Mouse (Mus musculus): ENCODE measurements at regions not wholly inside any gene's neighbourhood (a gene's known extent, or its start where the extent isn't known, plus 50 kb on each side); places are given as distances from the start of the nearest gene placed in this dataset.

DNA sequence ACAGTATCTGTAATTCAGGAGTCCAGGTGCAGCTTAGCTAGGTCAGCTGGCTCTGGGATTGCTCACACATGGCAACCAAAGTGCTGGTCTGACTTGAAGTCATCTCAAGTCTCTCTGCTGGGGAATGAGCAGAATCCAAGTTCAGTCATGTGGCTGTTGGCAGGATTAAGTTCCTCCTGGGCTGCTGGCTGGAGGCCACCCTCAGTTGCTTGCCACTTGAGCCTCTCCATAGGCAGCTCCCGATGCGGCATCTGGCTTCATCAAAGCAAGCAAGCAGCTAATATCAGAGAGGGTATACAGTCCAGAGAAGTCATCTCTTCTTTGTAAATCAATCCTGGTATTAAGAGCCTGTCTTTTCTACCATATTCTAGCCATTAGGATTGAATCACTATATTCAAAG is 714.3 kb downstream of the Nedd1 start:
- Histone ChIP-seq H3K4me1 (ENCODE audit: control insufficient read depth in 2 of 2, insufficient read depth in 2 of 2, low read length in 2 of 2, poor library complexity in 1 of 2) (no peaks in the 10 kb centered on the region), H3K9ac (ENCODE audit: insufficient read depth, low read depth, low read length, poor library complexity, severe bottlenecking) (no peak overlapping the region), H3K36me3 (ENCODE audit: control insufficient read depth, insufficient read depth, low read length, poor library complexity, severe bottlenecking) (no peaks in the 10 kb centered on the region), H3K4me3 (ENCODE audit: insufficient read depth in 1 of 2, low read depth in 1 of 2, low read length in 2 of 2, poor library complexity in 1 of 2, severe bottlenecking in 1 of 2) (no peak overlapping the region), H3K27ac (ENCODE audit: insufficient read depth, low read depth, low read length, poor library complexity, severe bottlenecking) (no peak overlapping the region), H3K9me3 (ENCODE audit: control insufficient read depth, insufficient read depth, low read depth, low read length) (no peaks in the 10 kb centered on the region)
- TF ChIP-seq HCFC1 (IDR thresholded peaks at IDR 0.05; ENCODE audit: borderline replicate concordance, insufficient read depth, low read length) (no peak), ZC3H11A (IDR thresholded peaks at IDR 0.05; ENCODE audit: borderline replicate concordance, low read depth, low read length) (no peak), CHD2 (IDR thresholded peaks at IDR 0.05; ENCODE audit: low read depth, low read length) (no peak), ZNF384 (IDR thresholded peaks at IDR 0.05; ENCODE audit: low read depth, low read length) (no peak), MAFK (IDR thresholded peaks at IDR 0.05; ENCODE audit: insufficient read depth, low read depth, low read length) (no peak)
- in situ Hi-C loops (cut with MboI; ENCODE audit: low sequenced_read_pairs in 2 of 2, unreplicated experiment in 2 of 2): no loop called here
- no peak for DNase-seq (ENCODE audit: low read depth, low spot score)

- no peaks in the 10 kb centered on the region for H3K9me3 ChIP-seq (ENCODE audit: control insufficient read depth, insufficient read depth, low read depth, low read length)
- in situ Hi-C loops (cut with MboI; ENCODE audit: low sequenced_read_pairs in 2 of 2, unreplicated experiment in 2 of 2): no loop called here
Observed at GRCm38 (mm10) chr10:92006467-92006866, 715.8 kb downstream of the Nedd1 start.

GRCm38 (mm10) chr10:91991040-91991439 is 731.2 kb downstream of the Nedd1 start:
- no peaks in the 10 kb centered on the region for H3K9me3 ChIP-seq (ENCODE audit: control insufficient read depth, insufficient read depth, low read depth, low read length)
- in situ Hi-C loops (cut with MboI; ENCODE audit: low sequenced_read_pairs in 2 of 2, unreplicated experiment in 2 of 2): no loop called here
- no peak overlapping the region for H3K9ac ChIP-seq (ENCODE audit: insufficient read depth, low read depth, low read length, poor library complexity, severe bottlenecking)
- H3K27ac ChIP-seq (ENCODE audit: insufficient read depth, low read depth, low read length, poor library complexity, severe bottlenecking): no peak overlapping the region
- no peak overlapping the region for H3K4me3 ChIP-seq (ENCODE audit: insufficient read depth in 1 of 2, low read depth in 1 of 2, low read length in 2 of 2, poor library complexity in 1 of 2, severe bottlenecking in 1 of 2)
- H3K4me1 ChIP-seq (ENCODE audit: control insufficient read depth in 2 of 2, insufficient read depth in 2 of 2, low read length in 2 of 2, poor library complexity in 1 of 2): no peaks in the 10 kb centered on the region
- DNase-seq (ENCODE audit: low read depth, low spot score): no peak
- TF ChIP-seq ZC3H11A (IDR thresholded peaks at IDR 0.05; ENCODE audit: borderline replicate concordance, low read depth, low read length) (no peak), MAFK (IDR thresholded peaks at IDR 0.05; ENCODE audit: insufficient read depth, low read depth, low read length) (no peak), CHD2 (IDR thresholded peaks at IDR 0.05; ENCODE audit: low read depth, low read length) (no peak), ZNF384 (IDR thresholded peaks at IDR 0.05; ENCODE audit: low read depth, low read length) (no peak), HCFC1 (IDR thresholded peaks at IDR 0.05; ENCODE audit: borderline replicate concordance, insufficient read depth, low read length) (no peak)
- no peaks in the 10 kb centered on the region for H3K36me3 ChIP-seq (ENCODE audit: control insufficient read depth, insufficient read depth, low read length, poor library complexity, severe bottlenecking)

More at GRCm38 (mm10) chr10:92006467-92006866, 715.8 kb downstream of the Nedd1 start:
- Histone ChIP-seq H3K36me3 (ENCODE audit: control insufficient read depth, insufficient read depth, low read length, poor library complexity, severe bottlenecking) (no peaks in the 10 kb centered on the region), H3K4me3 (ENCODE audit: insufficient read depth in 1 of 2, low read depth in 1 of 2, low read length in 2 of 2, poor library complexity in 1 of 2, severe bottlenecking in 1 of 2) (no peak overlapping the region), H3K9ac (ENCODE audit: insufficient read depth, low read depth, low read length, poor library complexity, severe bottlenecking) (no peak overlapping the region), H3K27ac (ENCODE audit: insufficient read depth, low read depth, low read length, poor library complexity, severe bottlenecking) (no peak overlapping the region), H3K4me1 (ENCODE audit: control insufficient read depth in 2 of 2, insufficient read depth in 2 of 2, low read length in 2 of 2, poor library complexity in 1 of 2) (no peaks in the 10 kb centered on the region)
- DNase-seq (ENCODE audit: low read depth, low spot score): no peak
- no peak for TF ChIP-seq MAFK (IDR thresholded peaks at IDR 0.05; ENCODE audit: insufficient read depth, low read depth, low read length)
- no peak for TF ChIP-seq HCFC1 (IDR thresholded peaks at IDR 0.05; ENCODE audit: borderline replicate concordance, insufficient read depth, low read length)
- TF ChIP-seq ZC3H11A (IDR thresholded peaks at IDR 0.05; ENCODE audit: borderline replicate concordance, low read depth, low read length): no peak
- TF ChIP-seq ZNF384 (IDR thresholded peaks at IDR 0.05; ENCODE audit: low read depth, low read length): no peak
- no peak for TF ChIP-seq CHD2 (IDR thresholded peaks at IDR 0.05; ENCODE audit: low read depth, low read length)

DNA sequence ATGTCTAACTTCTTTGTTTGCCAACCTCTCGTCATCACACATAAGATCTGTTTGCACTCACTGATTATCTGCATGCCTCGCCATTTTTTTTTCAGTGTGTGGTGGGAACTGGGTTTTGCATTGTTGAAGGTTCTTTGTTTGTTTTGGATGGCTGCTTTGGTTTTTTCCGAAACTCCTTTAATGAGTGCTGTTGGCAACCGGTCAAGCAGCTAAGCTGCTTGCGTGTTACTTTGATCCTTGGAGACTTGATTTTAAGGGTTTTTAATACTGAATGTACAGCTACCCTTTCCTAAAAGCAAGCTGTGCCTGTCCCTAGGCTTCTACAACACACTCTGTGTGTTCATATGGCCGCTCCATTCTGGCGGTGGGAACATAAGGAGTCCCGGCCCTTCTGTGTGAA is 733.9 kb downstream of the Nedd1 start:
- no peak for DNase-seq (ENCODE audit: low read depth, low spot score)
- TF ChIP-seq ZNF384 (IDR thresholded peaks at IDR 0.05; ENCODE audit: low read depth, low read length): no peak
- no peak for TF ChIP-seq ZC3H11A (IDR thresholded peaks at IDR 0.05; ENCODE audit: borderline replicate concordance, low read depth, low read length)
- no peak overlapping the region for H3K9ac ChIP-seq (ENCODE audit: insufficient read depth, low read depth, low read length, poor library complexity, severe bottlenecking)
- in situ Hi-C loops (cut with MboI; ENCODE audit: low sequenced_read_pairs in 2 of 2, unreplicated experiment in 2 of 2): no loop called here
- H3K4me3 ChIP-seq (ENCODE audit: insufficient read depth in 1 of 2, low read depth in 1 of 2, low read length in 2 of 2, poor library complexity in 1 of 2, severe bottlenecking in 1 of 2): no peak overlapping the region
- H3K4me1 ChIP-seq (ENCODE audit: control insufficient read depth in 2 of 2, insufficient read depth in 2 of 2, low read length in 2 of 2, poor library complexity in 1 of 2): no peaks in the 10 kb centered on the region
- H3K36me3 ChIP-seq (ENCODE audit: control insufficient read depth, insufficient read depth, low read length, poor library complexity, severe bottlenecking): no peaks in the 10 kb centered on the region
- no peak overlapping the region for H3K27ac ChIP-seq (ENCODE audit: insufficient read depth, low read depth, low read length, poor library complexity, severe bottlenecking)
- H3K9me3 ChIP-seq (ENCODE audit: control insufficient read depth, insufficient read depth, low read depth, low read length): no peaks in the 10 kb centered on the region

DNA sequence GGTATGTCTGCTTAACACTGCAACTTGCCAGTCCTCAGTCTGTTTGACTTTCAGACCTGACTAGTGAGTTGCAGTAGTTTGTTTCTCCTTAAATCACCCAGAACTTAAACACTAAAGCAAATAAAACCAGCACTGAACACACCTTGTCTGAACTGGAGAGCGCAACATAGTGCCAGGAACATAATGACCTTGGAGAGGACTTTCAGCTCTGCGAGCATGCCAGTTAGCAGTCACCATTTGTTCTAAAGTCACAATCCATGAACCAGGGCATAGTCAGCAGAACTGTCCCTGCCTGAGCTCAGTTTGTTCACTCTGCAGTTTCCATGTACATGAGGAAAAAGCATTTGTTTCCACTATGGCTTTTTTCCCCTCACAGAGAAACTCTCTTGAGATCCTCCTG is 742.4 kb downstream of the Nedd1 start:
- DNase-seq (ENCODE audit: low read depth, low spot score): no peak
- Histone ChIP-seq H3K27ac (ENCODE audit: insufficient read depth, low read depth, low read length, poor library complexity, severe bottlenecking) (no peak overlapping the region), H3K9me3 (ENCODE audit: control insufficient read depth, insufficient read depth, low read depth, low read length) (no peaks in the 10 kb centered on the region), H3K36me3 (ENCODE audit: control insufficient read depth, insufficient read depth, low read length, poor library complexity, severe bottlenecking) (no peaks in the 10 kb centered on the region), H3K4me1 (ENCODE audit: control insufficient read depth in 2 of 2, insufficient read depth in 2 of 2, low read length in 2 of 2, poor library complexity in 1 of 2) (no peaks in the 10 kb centered on the region), H3K9ac (ENCODE audit: insufficient read depth, low read depth, low read length, poor library complexity, severe bottlenecking) (no peak overlapping the region), H3K4me3 (ENCODE audit: insufficient read depth in 1 of 2, low read depth in 1 of 2, low read length in 2 of 2, poor library complexity in 1 of 2, severe bottlenecking in 1 of 2) (no peak overlapping the region)
- in situ Hi-C loops (cut with MboI; ENCODE audit: low sequenced_read_pairs in 2 of 2, unreplicated experiment in 2 of 2): no loop called here
- TF ChIP-seq CHD2 (IDR thresholded peaks at IDR 0.05; ENCODE audit: low read depth, low read length) (no peak), HCFC1 (IDR thresholded peaks at IDR 0.05; ENCODE audit: borderline replicate concordance, insufficient read depth, low read length) (no peak), MAFK (IDR thresholded peaks at IDR 0.05; ENCODE audit: insufficient read depth, low read depth, low read length) (no peak), ZNF384 (IDR thresholded peaks at IDR 0.05; ENCODE audit: low read depth, low read length) (no peak), ZC3H11A (IDR thresholded peaks at IDR 0.05; ENCODE audit: borderline replicate concordance, low read depth, low read length) (no peak)

All from ES-E14 (cell line).